Mouse (Mus musculus) left cerebral cortex, adult 18-20 months (tissue): Measurements from ENCODE around the gene Scn10a. TPM values are rescaled to one million over a fixed set of nuclear protein-coding genes. Genes with fewer than 3 reads are reported as not detected.

Experiments used
- DNase-seq, 2 experiments: peaks; one replicate each; pipeline ENCODE4 v3.0.0; 2021 to 2022; ENCODE audit warnings: low spot score in 2 of 2, mixed read lengths in 1 of 2
- long read RNA-seq, 2 experiments: library from polyadenylated mRNA; stranded (forward); transcript quantifications; one replicate each; pipeline ENCODE4 v2.0.0; 2021
- total RNA-seq, 2 experiments: library from RNA; stranded (reverse); gene quantifications; 2 replicates each; pipeline ENCODE4 v1.2.3; 2021

The Scn10a gene
- total RNA-seq: under 1 TPM; 0.21 to 0.23 TPM
- long read RNA-seq, experiment 1: 0 reads
- long read RNA-seq, experiment 2, partial matches to known transcripts: 0 of 1 reads
- long read RNA-seq, experiment 2, other reads (novel, unspliced or antisense): 1 of 1 reads

- no peak for DNase-seq
These were observed at the start of gene Scn10a for GRCm38 (mm10) chr9:119719222-119719621. Scn10a (minus strand) TSS chr9:119719322.

GRCm38 (mm10) chr9:119768585-119768984 lies 49.5 kb upstream of the Scn10a start:
- DNase-seq: peak in 1 of 2 experiments; percentile 11

GRCm38 (mm10) chr9:119760226-119760625 lies 41.1 kb upstream of the Scn10a start:
- DNase-seq: no peak

GRCm38 (mm10) chr9:119759457-119759856 lies 40.3 kb upstream of the Scn10a start:
- DNase-seq: no peak

GRCm38 (mm10) chr9:119751507-119751906 lies 32.4 kb upstream of the Scn10a start:
- DNase-seq: peak; percentile 5 to 31

GRCm38 (mm10) chr9:119749112-119749511 lies 30.0 kb upstream of the Scn10a start:
- no peak for DNase-seq

- no peak for DNase-seq
These were observed 24.8 kb upstream of the Scn10a start for GRCm38 (mm10) chr9:119743900-119744299.

- DNase-seq: no peak
These were observed 24.2 kb upstream of the Scn10a start for GRCm38 (mm10) chr9:119743312-119743711.

GRCm38 (mm10) chr9:119741101-119741786 lies 22.1 kb upstream of the Scn10a start:
- DNase-seq: no peak

- DNase-seq: no peak
These were observed 9.4 kb upstream of the Scn10a start for GRCm38 (mm10) chr9:119728412-119729097.

GRCm38 (mm10) chr9:119726990-119727389 lies 7.9 kb upstream of the Scn10a start:
- no peak for DNase-seq

- DNase-seq: no peak
These were observed 6.3 kb upstream of the Scn10a start for GRCm38 (mm10) chr9:119725293-119725862.

- no peak for DNase-seq
These were observed 12.4 kb downstream of the Scn10a start for GRCm38 (mm10) chr9:119706700-119707099.

- no peak for DNase-seq
These were observed 27.6 kb downstream of the Scn10a start for GRCm38 (mm10) chr9:119691505-119691904.

GRCm38 (mm10) chr9:119691001-119691400 lies 28.1 kb downstream of the Scn10a start:
- DNase-seq: no peak

- no peak for DNase-seq
These were observed 31.2 kb downstream of the Scn10a start for GRCm38 (mm10) chr9:119687893-119688292.

- DNase-seq: no peak
These were observed 32.9 kb downstream of the Scn10a start for GRCm38 (mm10) chr9:119686187-119686586.

- DNase-seq: no peak
These were observed 38.2 kb downstream of the Scn10a start for GRCm38 (mm10) chr9:119680896-119681295.

GRCm38 (mm10) chr9:119664109-119664508 lies 55.0 kb downstream of the Scn10a start:
- no peak for DNase-seq

GRCm38 (mm10) chr9:119656111-119656510 lies 63.0 kb downstream of the Scn10a start:
- no peak for DNase-seq

- DNase-seq: no peak
These were observed 65.4 kb downstream of the Scn10a start for GRCm38 (mm10) chr9:119653758-119654157.

GRCm38 (mm10) chr9:119646942-119647547 lies 72.1 kb downstream of the Scn10a start:
- DNase-seq: peak; percentile 73 to 79
